Mouse (Mus musculus): ENCODE measurements around the gene Nynrin. TPM values are rescaled to one million over a fixed set of nuclear protein-coding genes. Genes with fewer than 3 reads are reported as not detected.
A peak's percentile ranks its signal among the peaks of the same experiment; 100 is the strongest.

The Nynrin gene
- polyA plus RNA-seq, 1 experiment: 2.0 TPM

- Histone ChIP-seq H3K4me1 (replicated peaks; ENCODE audit: control insufficient read depth, insufficient read depth, low read length) (peaks cover 7% of the 10 kb centered on the region), H3K4me3 (ENCODE audit: control insufficient read depth, insufficient read depth, low read length) (no peak overlapping the region), H3K27me3 (ENCODE audit: control insufficient read depth, insufficient read depth, low read length) (peaks cover 2% of the 10 kb centered on the region; the same call in 1 of the 2 replicates), H3K36me3 (ENCODE audit: control insufficient read depth, insufficient read depth, low read length) (no peaks in the 10 kb centered on the region), H3K27ac (ENCODE audit: control insufficient read depth, insufficient read depth, low read length) (no peak overlapping the region)
- 92% methylated on average over 8 of the region's 8 CpGs for WGBS
- TF ChIP-seq POLR2A (IDR thresholded peaks at IDR 0.05; ENCODE audit: control insufficient read depth, extremely low read depth, insufficient read depth, low read length, poor library complexity): no peak
- TF ChIP-seq CTCF (IDR thresholded peaks at IDR 0.05; ENCODE audit: borderline replicate concordance, control insufficient read depth, extremely low read depth, insufficient read depth, low read length, poor library complexity): no peak
- DNase-seq: no peak
Measured at GRCm38 (mm10) chr14:55873242-55873713, 19.5 kb downstream of the Nynrin start.

- Histone ChIP-seq H3K4me1 (replicated peaks; ENCODE audit: control insufficient read depth, insufficient read depth, low read length) (peaks cover 7% of the 10 kb centered on the region), H3K36me3 (ENCODE audit: control insufficient read depth, insufficient read depth, low read length) (no peaks in the 10 kb centered on the region), H3K4me3 (ENCODE audit: control insufficient read depth, insufficient read depth, low read length) (peak overlapping the region; percentile 18), H3K27ac (ENCODE audit: control insufficient read depth, insufficient read depth, low read length) (no peak overlapping the region), H3K27me3 (ENCODE audit: control insufficient read depth, insufficient read depth, low read length) (peaks cover 2% of the 10 kb centered on the region; the same call in 1 of the 2 replicates)
- TF ChIP-seq CTCF (IDR thresholded peaks at IDR 0.05; ENCODE audit: borderline replicate concordance, control insufficient read depth, extremely low read depth, insufficient read depth, low read length, poor library complexity) (peak; percentile 88), POLR2A (IDR thresholded peaks at IDR 0.05; ENCODE audit: control insufficient read depth, extremely low read depth, insufficient read depth, low read length, poor library complexity) (no peak)
- WGBS: 16% methylated on average over 30 of the region's 30 CpGs
- peak; percentile 77 for DNase-seq
Measured at GRCm38 (mm10) chr14:55873714-55874683, 20.2 kb downstream of the Nynrin start.

- Histone ChIP-seq H3K4me3 (ENCODE audit: control insufficient read depth, insufficient read depth, low read length) (no peak overlapping the region), H3K36me3 (ENCODE audit: control insufficient read depth, insufficient read depth, low read length) (no peaks in the 10 kb centered on the region), H3K27ac (ENCODE audit: control insufficient read depth, insufficient read depth, low read length) (no peak overlapping the region), H3K4me1 (replicated peaks; ENCODE audit: control insufficient read depth, insufficient read depth, low read length) (peaks cover 15% of the 10 kb centered on the region), H3K27me3 (ENCODE audit: control insufficient read depth, insufficient read depth, low read length) (peaks cover 2% of the 10 kb centered on the region; the same call in 1 of the 2 replicates)
- 30% methylated on average over 14 of the region's 14 CpGs for WGBS
- DNase-seq: no peak
- no peak for TF ChIP-seq POLR2A (IDR thresholded peaks at IDR 0.05; ENCODE audit: control insufficient read depth, extremely low read depth, insufficient read depth, low read length, poor library complexity)
- TF ChIP-seq CTCF (IDR thresholded peaks at IDR 0.05; ENCODE audit: borderline replicate concordance, control insufficient read depth, extremely low read depth, insufficient read depth, low read length, poor library complexity): no peak
Measured at GRCm38 (mm10) chr14:55877469-55878315, 23.9 kb downstream of the Nynrin start.

- Histone ChIP-seq H3K27me3 (ENCODE audit: control insufficient read depth, insufficient read depth, low read length) (peaks cover 2% of the 10 kb centered on the region; the same call in 1 of the 2 replicates), H3K4me3 (ENCODE audit: control insufficient read depth, insufficient read depth, low read length) (no peak overlapping the region), H3K27ac (ENCODE audit: control insufficient read depth, insufficient read depth, low read length) (no peak overlapping the region), H3K36me3 (ENCODE audit: control insufficient read depth, insufficient read depth, low read length) (no peaks in the 10 kb centered on the region), H3K4me1 (replicated peaks; ENCODE audit: control insufficient read depth, insufficient read depth, low read length) (peaks cover 18% of the 10 kb centered on the region)
- WGBS: 13% methylated on average over 7 of the region's 7 CpGs
- no peak for DNase-seq
- TF ChIP-seq POLR2A (IDR thresholded peaks at IDR 0.05; ENCODE audit: control insufficient read depth, extremely low read depth, insufficient read depth, low read length, poor library complexity) (no peak), CTCF (IDR thresholded peaks at IDR 0.05; ENCODE audit: borderline replicate concordance, control insufficient read depth, extremely low read depth, insufficient read depth, low read length, poor library complexity) (no peak)
Measured at GRCm38 (mm10) chr14:55878316-55878940, 24.6 kb downstream of the Nynrin start.

GRCm38 (mm10) chr14:55879623-55880022, 25.8 kb downstream of the Nynrin start:
- H3K4me1 ChIP-seq (replicated peaks; ENCODE audit: control insufficient read depth, insufficient read depth, low read length): peaks cover 11% of the 10 kb centered on the region
- no peaks in the 10 kb centered on the region for H3K36me3 ChIP-seq (ENCODE audit: control insufficient read depth, insufficient read depth, low read length)
- peak; percentile 83 for DNase-seq
- peaks cover 2% of the 10 kb centered on the region; the same call in 1 of the 2 replicates for H3K27me3 ChIP-seq (ENCODE audit: control insufficient read depth, insufficient read depth, low read length)
- H3K27ac ChIP-seq (ENCODE audit: control insufficient read depth, insufficient read depth, low read length): no peak overlapping the region
- WGBS: 17% methylated on average over 1 of the region's 1 CpGs
- no peak overlapping the region for H3K4me3 ChIP-seq (ENCODE audit: control insufficient read depth, insufficient read depth, low read length)
- no peak for TF ChIP-seq POLR2A (IDR thresholded peaks at IDR 0.05; ENCODE audit: control insufficient read depth, extremely low read depth, insufficient read depth, low read length, poor library complexity)
- no peak; the same call in 1 of the 2 replicates for TF ChIP-seq CTCF (IDR thresholded peaks at IDR 0.05; ENCODE audit: borderline replicate concordance, control insufficient read depth, extremely low read depth, insufficient read depth, low read length, poor library complexity)
